Mouse (Mus musculus) heart, embryonic 10.5 days (tissue): ENCODE results near the gene 5530400C23Rik. TPM values are rescaled to one million over a fixed set of nuclear protein-coding genes. Genes with fewer than 3 reads are reported as not detected.
A peak's percentile ranks its signal among the peaks of the same experiment; 100 is the strongest.
"Not testable (repeated sequence)": the region's sequence is repeated elsewhere in the genome, so short reads cannot be mapped to it uniquely, and the experiment has no call there.

Experiments used
- DNase-seq: peaks from one replicate; pipeline ENCODE4 v3.0.0-alpha.2; 2017; ENCODE audit warnings: low spot score
- H3K27ac ChIP-seq: fragments of 300-500 bp; sonication (generic); 2 replicates; pipeline ENCODE4 v1.5.1; 2016; ENCODE audit warnings: mild to moderate bottlenecking
- H3K27me3 ChIP-seq: fragments of 300-500 bp; sonication (generic); 2 replicates; pipeline ENCODE4 v1.6.1; 2016; ENCODE audit warnings: mild to moderate bottlenecking; ENCODE audit not compliant: poor library complexity, insufficient read depth, severe bottlenecking
- H3K36me3 ChIP-seq: fragments of 300-500 bp; sonication (generic); 2 replicates; pipeline ENCODE4 v1.6.1; 2016; ENCODE audit warnings: mild to moderate bottlenecking, moderate library complexity
- H3K4me1 ChIP-seq: fragments of 300-500 bp; sonication (generic); 2 replicates; pipeline ENCODE4 v1.6.1; 2016; ENCODE audit warnings: mild to moderate bottlenecking
- H3K4me3 ChIP-seq: fragments of 300-500 bp; sonication (generic); 2 replicates; pipeline ENCODE4 v1.5.1; 2016; ENCODE audit warnings: mild to moderate bottlenecking, moderate library complexity
- H3K9me3 ChIP-seq: fragments of 300-500 bp; sonication (generic); 2 replicates; pipeline ENCODE4 v1.6.1; 2016; ENCODE audit warnings: mild to moderate bottlenecking, moderate library complexity
- WGBS: fragments of 180-500 bp; shearing (Covaris S2); methylation state at CpG from one replicate; pipeline ENCODE4 v1.1.7; 2016; 5-methylcytosine and 5-hydroxymethylcytosine counted together
- polyA plus RNA-seq: library from polyadenylated mRNA; unstranded; fragments of >200 nt; fragmentation: Nextera tagmentation; extraction: Ambion mirVana; gene quantifications from 2 replicates; pipeline ENCODE4 v1.2.1, GENCODE M21; 2016

The 5530400C23Rik gene
- polyA plus RNA-seq: not detected in 2 replicates

DNA sequence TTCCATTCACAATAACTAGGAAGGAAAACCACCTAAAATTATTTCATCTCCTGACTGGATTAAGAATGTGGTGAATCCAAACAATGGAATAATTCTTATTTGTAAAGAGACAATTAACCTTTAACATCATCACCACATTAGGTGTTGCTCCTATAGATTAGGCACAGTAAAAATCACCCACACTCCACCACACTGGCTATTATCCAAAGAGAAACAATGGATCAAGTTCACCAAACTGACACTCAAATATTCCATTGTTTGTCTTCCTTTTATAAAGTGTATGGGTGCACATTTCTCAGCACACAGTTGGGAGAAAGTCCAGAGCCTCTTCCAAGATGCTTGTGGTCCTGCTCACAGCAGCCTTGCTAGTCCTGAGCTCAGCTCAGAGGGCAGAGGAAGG is at the start of gene 5530400C23Rik:
TSS of gene 5530400C23Rik (plus strand) at position 301 of the 400 bp plus-strand sequence.
- H3K27ac ChIP-seq, H3K4me3 ChIP-seq, H3K4me1 ChIP-seq, DNase-seq, H3K9me3 ChIP-seq, H3K27me3 ChIP-seq, H3K36me3 ChIP-seq: not testable (repeated sequence)

DNA sequence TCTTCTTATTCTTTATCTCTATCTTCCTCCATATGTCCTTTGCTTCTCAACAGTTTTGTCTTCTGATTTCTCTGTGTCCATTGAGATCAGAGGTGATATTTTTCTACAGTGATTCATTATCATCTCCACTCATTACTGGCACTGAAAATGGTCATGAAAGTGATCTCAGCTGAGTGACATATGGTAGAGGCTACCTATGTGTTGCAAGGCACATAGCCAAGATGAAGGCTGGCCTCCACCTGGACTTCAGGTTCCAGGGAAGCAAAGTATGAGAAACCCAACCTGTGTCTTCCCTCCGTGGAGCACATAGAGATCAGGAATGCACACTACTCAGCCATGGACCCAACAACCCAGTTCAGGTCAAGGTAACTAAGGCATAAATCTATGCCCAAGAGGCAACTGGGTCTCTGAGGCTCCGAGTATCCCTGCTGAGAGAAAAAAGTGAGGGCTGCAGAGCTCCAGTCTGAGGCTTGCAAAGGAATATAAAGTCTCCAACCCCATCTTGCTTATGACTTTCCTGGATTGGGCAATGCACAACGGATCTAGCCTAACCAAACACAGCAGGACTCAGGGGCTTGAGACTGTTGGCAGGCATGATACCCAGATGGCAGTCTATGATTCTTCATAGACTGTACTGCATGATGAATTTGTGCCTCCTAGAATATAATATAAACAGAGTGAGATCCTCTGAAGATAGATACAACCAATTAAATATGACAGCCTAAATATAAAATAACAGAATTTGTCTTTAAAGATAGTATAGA is 14.1 kb downstream of the 5530400C23Rik start:
- DNase-seq: no peak
- no peaks in the 10 kb centered on the region for H3K9me3 ChIP-seq
- H3K36me3 ChIP-seq: no peaks in the 10 kb centered on the region
- H3K4me1 ChIP-seq: no peaks in the 10 kb centered on the region
- WGBS: 76% methylated on average over 3 of the region's 3 CpGs
- H3K4me3 ChIP-seq: no peak overlapping the region
- no peak overlapping the region for H3K27ac ChIP-seq
- H3K27me3 ChIP-seq: no peaks in the 10 kb centered on the region

DNA sequence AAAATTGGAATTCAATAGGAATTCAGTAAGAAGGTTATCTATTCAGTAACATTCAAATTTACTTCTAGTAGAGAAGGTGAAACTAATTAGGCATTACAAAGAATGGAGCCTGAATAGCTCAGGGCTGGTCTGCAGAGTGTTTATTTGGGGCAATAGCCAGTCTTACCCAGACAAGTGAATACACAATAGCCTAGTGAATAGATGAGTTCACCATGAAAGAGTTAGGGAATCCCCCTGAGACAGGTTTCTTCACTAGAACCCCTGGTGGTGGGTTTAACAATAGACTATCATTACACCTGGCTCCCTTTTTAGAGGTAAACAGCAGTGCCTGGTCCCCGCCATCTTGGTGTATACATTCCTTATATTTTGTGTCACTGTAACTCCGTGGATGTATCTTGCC is 21.9 kb downstream of the 5530400C23Rik start:
- H3K27ac ChIP-seq, H3K4me1 ChIP-seq, H3K9me3 ChIP-seq, H3K27me3 ChIP-seq, DNase-seq, H3K4me3 ChIP-seq, H3K36me3 ChIP-seq: not testable (repeated sequence)
- 85% methylated on average over 2 of the region's 2 CpGs for WGBS

DNA sequence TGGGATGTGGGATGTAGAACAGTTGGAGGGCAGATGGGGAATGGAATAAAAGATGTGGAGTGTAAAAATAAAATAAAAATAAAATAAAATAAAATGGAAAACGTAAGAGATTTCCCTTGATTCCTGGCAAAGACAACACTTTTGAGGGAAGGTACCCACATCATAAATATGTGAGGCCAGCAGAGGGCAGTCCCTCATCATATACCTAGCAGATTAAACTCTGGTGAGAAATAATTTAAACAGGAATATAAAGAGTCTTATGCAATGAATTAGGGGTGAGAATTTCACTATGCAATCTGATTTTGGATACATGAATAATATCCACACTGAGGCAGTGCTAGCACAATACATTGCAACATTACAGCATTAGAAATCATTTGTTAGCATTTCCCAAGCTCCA is 46.5 kb downstream of the 5530400C23Rik start:
- H3K27me3 ChIP-seq: no peaks in the 10 kb centered on the region
- no peaks in the 10 kb centered on the region for H3K36me3 ChIP-seq
- H3K4me1 ChIP-seq: no peaks in the 10 kb centered on the region
- H3K27ac ChIP-seq: no peak overlapping the region
- DNase-seq: no peak
- no peaks in the 10 kb centered on the region for H3K9me3 ChIP-seq
- no peak overlapping the region for H3K4me3 ChIP-seq
- 63% methylated on average over 1 of the region's 1 CpGs for WGBS

DNA sequence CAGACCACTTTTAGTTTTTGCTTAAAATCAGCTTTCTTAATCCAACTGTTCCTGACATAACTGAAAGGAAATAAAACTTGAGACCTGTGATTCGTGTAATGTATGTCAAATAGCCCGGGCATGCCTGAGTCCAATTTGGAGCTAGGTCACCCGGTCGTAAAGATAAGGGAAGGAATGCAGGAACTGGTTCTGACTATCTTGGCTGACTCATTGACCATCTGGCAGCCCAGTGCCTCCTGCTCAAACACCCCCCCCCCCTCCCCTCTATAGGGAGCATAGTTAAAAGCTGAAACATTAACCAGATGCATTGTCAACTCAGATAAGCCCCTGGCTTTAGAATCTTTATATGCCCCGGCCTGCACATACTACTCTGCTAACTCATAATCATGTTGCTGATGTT is 49.7 kb downstream of the 5530400C23Rik start:
- DNase-seq: peak; percentile 81
- WGBS: 16% methylated on average over 5 of the region's 5 CpGs
- not testable (repeated sequence) for H3K27ac ChIP-seq

More for the DNA sequence above, 49.7 kb downstream of the 5530400C23Rik start:
- H3K27me3 ChIP-seq, H3K36me3 ChIP-seq, H3K9me3 ChIP-seq, H3K4me3 ChIP-seq, H3K4me1 ChIP-seq: not testable (repeated sequence)

Other genes with a start within 250 kb of the 5530400C23Rik start
- not detected in 2 replicates for gene Tas2r140, start 236.4 kb upstream of the 5530400C23Rik start, polyA plus RNA-seq
- gene Smim10l1, start 187.3 kb upstream of the 5530400C23Rik start, polyA plus RNA-seq: 48.1 and 60.1 TPM in 2 replicates